Mouse (Mus musculus) neutrophil, adult 83 days (primary cell): ENCODE measurements around the gene Nvl. TPM values are rescaled to one million over a fixed set of nuclear protein-coding genes. Genes with fewer than 3 reads are reported as not detected.

ENCODE experiments used
- total RNA-seq, 2 experiments: library from RNA; stranded (reverse); gene quantifications; one replicate each; pipeline ENCODE4 v1.2.4; 2023

Nvl gene
- total RNA-seq = 10 to 100 TPM; 10.1 TPM

DNA sequence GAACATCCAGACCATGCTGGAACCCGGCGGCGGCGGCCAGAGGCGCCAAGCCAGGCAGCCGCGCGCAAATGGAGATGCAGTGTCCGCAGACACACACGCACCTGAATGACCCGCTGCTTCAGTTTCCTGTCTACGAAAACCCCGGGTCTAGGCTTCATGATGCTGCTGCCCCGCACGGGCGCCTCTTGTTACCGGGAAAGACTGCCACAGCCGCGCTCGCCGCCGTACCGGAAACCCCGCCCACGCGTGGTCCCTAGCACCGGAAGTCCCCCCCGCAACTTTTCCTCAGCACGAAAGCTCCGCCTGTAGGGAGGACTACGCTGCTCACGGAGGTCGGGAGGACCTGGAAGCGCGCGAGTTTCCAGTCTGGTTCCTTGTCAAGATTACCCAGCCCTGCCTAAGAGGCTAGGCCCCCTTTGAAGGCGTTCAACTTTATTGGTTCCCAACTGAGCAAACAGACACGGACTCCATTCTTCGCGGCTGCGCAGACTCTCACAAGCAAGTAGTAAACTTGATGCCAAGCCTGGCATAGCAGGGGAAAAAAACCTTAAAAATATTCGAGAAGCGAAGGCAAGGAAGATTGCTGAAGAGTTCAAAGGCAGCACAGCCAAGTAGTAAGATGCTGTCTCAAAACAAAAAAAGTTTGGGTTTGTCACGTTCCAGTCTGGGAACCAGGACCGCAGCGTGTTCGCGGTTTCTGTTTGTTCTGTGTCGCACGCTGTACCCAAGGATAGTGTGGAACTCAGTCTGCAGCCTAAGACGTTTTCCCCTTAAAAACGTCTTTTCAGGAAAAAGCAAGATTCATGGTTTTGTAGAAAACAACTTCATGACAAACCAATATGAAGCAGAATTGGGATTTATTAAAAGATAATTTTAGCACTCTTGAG, at the start of gene Nvl, which contains the start of gene Cnih4:
Gene Nvl, minus strand, starts transcription at position 255 of the 887 bp plus-strand sequence.
Gene Cnih4, plus strand, starts transcription at position 744 of the 887 bp plus-strand sequence.

DNA sequence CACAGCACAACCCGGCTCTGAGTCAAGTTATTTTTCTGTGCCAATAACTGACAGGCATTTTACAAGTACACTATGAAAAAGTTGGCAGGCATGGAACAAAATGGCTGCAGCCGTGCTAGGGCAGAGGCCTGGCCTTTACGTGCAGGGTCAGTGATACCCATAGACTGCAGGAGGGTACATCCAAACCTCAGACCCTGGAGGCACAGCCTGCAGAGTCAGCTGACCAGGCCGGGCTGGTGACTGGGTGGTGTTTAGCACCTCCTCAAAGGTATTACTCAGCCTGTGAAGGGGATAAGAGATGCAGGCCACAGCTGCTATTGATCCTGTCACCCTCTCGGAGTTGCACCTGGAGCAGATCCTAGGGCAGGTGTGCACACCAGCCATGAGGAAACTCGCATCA, 93.1 kb downstream of the Nvl start, which contains the start of gene 9130409I23Rik:
Gene 9130409I23Rik, plus strand, starts transcription at position 301 of the 400 bp plus-strand sequence.

Other genes starting within 250 kb of the Nvl start
- gene Pycr2, start 239.9 kb downstream of the Nvl start, total RNA-seq = 10 to 100 TPM; 15.8 to 18.7 TPM
- gene Lefty1, start 209.2 kb downstream of the Nvl start, total RNA-seq = 1 to 10 TPM in 1 of 2 experiments, not detected in 1; 1.3 TPM
- gene Tmem63a, start 201.9 kb downstream of the Nvl start, total RNA-seq = 10 to 100 TPM; 67.6 to 79.7 TPM
- gene Ephx1, start 123.3 kb downstream of the Nvl start, total RNA-seq = under 1 TPM; 0.39 to 0.55 TPM
- not detected for gene 9130409I23Rik, start 93.0 kb downstream of the Nvl start, total RNA-seq
- 10 to 100 TPM; 33.1 to 34.5 TPM for gene Cnih4, start 489 bp upstream of the Nvl start, total RNA-seq
- 100 to 1,000 TPM; 185 to 211 TPM for gene Wdr26, start 67.8 kb upstream of the Nvl start, total RNA-seq
- not detected for gene Cnih3, start 208.4 kb upstream of the Nvl start, total RNA-seq